Mouse (Mus musculus) myocyte (in vitro differentiated cells): ENCODE results near the gene Col4a2. TPM values are rescaled to one million over a fixed set of nuclear protein-coding genes. Genes with fewer than 3 reads are reported as not detected.

ENCODE experiments used
- H3K27me3 ChIP-seq: one replicate; pipeline ENCODE4 v1.6.1; 2011; ENCODE audit not compliant: control insufficient read depth, insufficient read depth, insufficient read length
- H3K36me3 ChIP-seq: one replicate; pipeline ENCODE4 v1.6.1; 2011; ENCODE audit not compliant: control insufficient read depth, insufficient read depth
- H3K4me2 ChIP-seq: one replicate; pipeline ENCODE4 v1.6.1; 2011; ENCODE audit warnings: low read depth, control low read depth
- H3K4me3 ChIP-seq: one replicate; pipeline ENCODE4 v1.5.1; 2011; ENCODE audit warnings: mild to moderate bottlenecking, control low read depth, moderate library complexity
- H3K79me2 ChIP-seq: one replicate; pipeline ENCODE4 v1.6.1; 2011; ENCODE audit not compliant: control insufficient read depth, insufficient read depth
- H3ac ChIP-seq: one replicate; pipeline ENCODE4 v1.6.1; 2011; ENCODE audit not compliant: control insufficient read depth, insufficient read length
- CEBPB ChIP-seq: IDR thresholded peaks from 2 replicates; pipeline ENCODE4 v1.6.1; 2011; ENCODE audit warnings: mild to moderate bottlenecking, moderate library complexity; ENCODE audit not compliant: poor library complexity, insufficient read depth, severe bottlenecking
- E2F4 ChIP-seq: IDR thresholded peaks from one replicate; pipeline ENCODE4 v1.6.1; 2011; ENCODE audit warnings: mild to moderate bottlenecking, control low read depth, moderate library complexity; ENCODE audit not compliant: insufficient read depth
- MAX ChIP-seq: IDR thresholded peaks from one replicate; pipeline ENCODE4 v1.6.1; 2011; ENCODE audit warnings: low read depth, mild to moderate bottlenecking, control low read depth
- MYOD1 ChIP-seq, 3 experiments: IDR thresholded peaks; one replicate each; pipeline ENCODE4 v1.6.1; 2011; ENCODE audit warnings: control low read depth in 2 of 3, low read depth in 2 of 3, mild to moderate bottlenecking in 2 of 3, moderate library complexity in 1 of 3; ENCODE audit not compliant: insufficient read length in 2 of 3, control insufficient read depth in 1 of 3
- MYOG ChIP-seq, 3 experiments: IDR thresholded peaks; one replicate each; pipeline ENCODE4 v1.6.1; 2011; ENCODE audit warnings: control low read depth in 2 of 3, low read depth in 2 of 3, mild to moderate bottlenecking in 2 of 3; ENCODE audit not compliant: insufficient read length in 2 of 3, control insufficient read depth in 1 of 3, insufficient read depth in 1 of 3
- POLR2A ChIP-seq: IDR thresholded peaks from one replicate; pipeline ENCODE4 v1.6.1; 2011; ENCODE audit warnings: low read depth, mild to moderate bottlenecking, control low read depth, moderate library complexity; ENCODE audit not compliant: insufficient read length
- POLR2AphosphoS2 ChIP-seq: IDR thresholded peaks from one replicate; pipeline ENCODE4 v1.6.1; 2011; ENCODE audit warnings: low read depth, control low read depth; ENCODE audit not compliant: insufficient read length
- REST ChIP-seq: IDR thresholded peaks from one replicate; pipeline ENCODE4 v1.6.1; 2011; ENCODE audit warnings: mild to moderate bottlenecking, control low read depth, moderate library complexity; ENCODE audit not compliant: insufficient read depth, insufficient read length
- SRF ChIP-seq: IDR thresholded peaks from one replicate; pipeline ENCODE4 v1.6.1; 2011; ENCODE audit warnings: low read depth; ENCODE audit not compliant: control insufficient read depth, insufficient read length
- TCF12 ChIP-seq: IDR thresholded peaks from one replicate; pipeline ENCODE4 v1.6.1; 2011; ENCODE audit warnings: mild to moderate bottlenecking, control low read depth; ENCODE audit not compliant: poor library complexity, insufficient read depth, severe bottlenecking
- TCF3 ChIP-seq: IDR thresholded peaks from one replicate; pipeline ENCODE4 v1.6.1; 2011; ENCODE audit warnings: low read depth, control low read depth; ENCODE audit not compliant: insufficient read length
- USF1 ChIP-seq: IDR thresholded peaks from one replicate; pipeline ENCODE4 v1.6.1; 2011; ENCODE audit warnings: low read depth, mild to moderate bottlenecking, control low read depth, moderate library complexity
- polyA plus RNA-seq: library from polyadenylated mRNA; unstranded; fragments of >200 nt; fragmentation: generic; extraction: Trizol; gene quantifications from one replicate; pipeline ENCODE4 v1.2.1, GENCODE M21; 2012; ENCODE audit warnings: missing spikeins

The Col4a2 gene
- polyA plus RNA-seq, 1 experiment, result 47.3 TPM

DNA sequence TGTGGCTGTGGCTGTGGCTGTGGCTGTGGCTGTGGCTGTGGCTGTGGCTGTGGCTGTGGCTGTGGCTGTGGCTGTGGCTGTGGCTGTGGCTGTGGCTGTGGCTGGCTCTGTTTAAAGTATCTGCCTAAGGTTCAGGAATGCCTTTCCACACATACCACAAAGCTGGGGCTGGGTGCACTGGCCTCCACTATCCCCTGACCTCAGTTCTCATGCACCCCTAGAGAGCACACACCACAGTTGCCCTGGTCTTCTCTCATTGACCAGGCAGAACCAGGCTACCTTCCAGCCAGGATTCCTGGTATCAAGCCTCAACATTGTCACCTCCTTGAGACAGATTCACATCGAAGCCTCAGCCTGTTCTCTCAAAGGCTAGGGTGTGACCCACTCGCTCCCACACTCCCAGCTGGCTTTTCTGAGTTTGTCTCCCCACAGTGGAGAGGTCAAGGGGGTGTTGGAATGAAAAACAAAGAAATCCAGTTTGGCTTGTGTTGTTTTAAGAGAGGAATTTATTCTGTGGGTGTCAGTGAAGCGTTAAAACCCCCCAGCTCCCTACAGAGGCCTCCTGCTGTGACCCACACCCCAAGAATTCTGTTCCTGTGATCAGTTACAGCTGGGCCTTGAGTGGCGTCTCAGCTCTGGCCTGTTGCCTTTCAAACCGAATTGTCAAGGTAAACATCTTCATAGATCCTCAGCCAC, 15.3 kb downstream of the Col4a2 start:
- Histone ChIP-seq H3K4me2 (no peak overlapping the region), H3K79me2 (peaks cover 4% of the 10 kb centered on the region), H3K27me3 (no peaks in the 10 kb centered on the region), H3ac (no peak overlapping the region), H3K4me3 (no peak overlapping the region), H3K36me3 (no peaks in the 10 kb centered on the region)
- no peak for TF ChIP-seq SRF
- no peak for TF ChIP-seq E2F4
- TF ChIP-seq REST, result no peak
- TF ChIP-seq USF1, result no peak
- TF ChIP-seq POLR2AphosphoS2, result no peak
- TF ChIP-seq MYOD1 (IDR thresholded peaks at IDR 0.05; ENCODE audit: control insufficient read depth in 1 of 3, insufficient read length in 2 of 3, low read depth in 2 of 3), result no peak
- no peak for TF ChIP-seq TCF3
- no peak for TF ChIP-seq MYOG (IDR thresholded peaks at IDR 0.05; ENCODE audit: control insufficient read depth in 1 of 3, insufficient read depth in 1 of 3, insufficient read length in 2 of 3, low read depth in 2 of 3)
- no peak for TF ChIP-seq TCF12
- TF ChIP-seq CEBPB, result no peak
- TF ChIP-seq POLR2A, result no peak
- no peak for TF ChIP-seq MAX

- H3K4me3 ChIP-seq, result no peak overlapping the region
- no peaks in the 10 kb centered on the region for H3K27me3 ChIP-seq
- no peak overlapping the region for H3ac ChIP-seq
- H3K36me3 ChIP-seq, result no peaks in the 10 kb centered on the region
- H3K4me2 ChIP-seq, result no peak overlapping the region
- TF ChIP-seq SRF (no peak), MYOD1 (IDR thresholded peaks at IDR 0.05; ENCODE audit: control insufficient read depth in 1 of 3, insufficient read length in 2 of 3, low read depth in 2 of 3) (no peak), POLR2AphosphoS2 (no peak), E2F4 (no peak), MYOG (IDR thresholded peaks at IDR 0.05; ENCODE audit: control insufficient read depth in 1 of 3, insufficient read depth in 1 of 3, insufficient read length in 2 of 3, low read depth in 2 of 3) (no peak), POLR2A (no peak), REST (no peak), TCF3 (no peak), USF1 (no peak), CEBPB (no peak), TCF12 (no peak), MAX (no peak)
- H3K79me2 ChIP-seq, result peaks cover 5% of the 10 kb centered on the region
Observed at GRCm38 (mm10) chr8:11331561-11331960, 19.0 kb downstream of the Col4a2 start.

- H3K36me3 ChIP-seq, result no peaks in the 10 kb centered on the region
- no peaks in the 10 kb centered on the region for H3K27me3 ChIP-seq
- H3K4me3 ChIP-seq, result no peak overlapping the region
- H3K79me2 ChIP-seq, result peaks cover 5% of the 10 kb centered on the region
- H3ac ChIP-seq, result no peak overlapping the region
- no peak overlapping the region for H3K4me2 ChIP-seq
- TF ChIP-seq MYOD1 (IDR thresholded peaks at IDR 0.05; ENCODE audit: control insufficient read depth in 1 of 3, insufficient read length in 2 of 3, low read depth in 2 of 3) (no peak), SRF (no peak), CEBPB (no peak), REST (no peak), E2F4 (no peak), POLR2A (no peak), TCF3 (no peak), POLR2AphosphoS2 (no peak), MAX (no peak), MYOG (IDR thresholded peaks at IDR 0.05; ENCODE audit: control insufficient read depth in 1 of 3, insufficient read depth in 1 of 3, insufficient read length in 2 of 3, low read depth in 2 of 3) (no peak), USF1 (no peak), TCF12 (no peak)
Observed at GRCm38 (mm10) chr8:11333746-11334145, 21.1 kb downstream of the Col4a2 start.

DNA sequence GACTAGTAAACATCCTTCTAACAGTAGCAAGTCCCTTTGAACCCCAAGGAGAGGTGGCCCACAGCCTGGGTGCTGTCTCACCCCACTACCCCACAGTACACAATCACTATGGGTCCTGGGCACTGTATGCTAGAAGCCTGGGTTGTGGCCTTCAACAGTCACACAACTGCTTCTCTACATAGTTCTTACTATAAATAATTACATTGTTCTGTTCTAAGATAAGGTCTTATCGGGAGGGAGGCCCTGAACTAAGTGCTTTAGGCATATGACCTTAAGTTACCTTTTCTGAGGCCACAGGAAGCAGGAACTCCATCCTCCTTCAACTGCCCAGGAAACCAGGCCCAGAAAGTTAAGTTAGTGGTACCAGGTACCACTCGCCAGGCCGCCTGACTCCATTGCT, 21.9 kb downstream of the Col4a2 start:
- H3K4me2 ChIP-seq, result no peak overlapping the region
- H3K4me3 ChIP-seq, result no peak overlapping the region
- no peak overlapping the region for H3ac ChIP-seq
- H3K27me3 ChIP-seq, result no peaks in the 10 kb centered on the region
- peaks cover 5% of the 10 kb centered on the region for H3K79me2 ChIP-seq
- H3K36me3 ChIP-seq, result no peaks in the 10 kb centered on the region
- TF ChIP-seq MYOG (IDR thresholded peaks at IDR 0.05; ENCODE audit: control insufficient read depth in 1 of 3, insufficient read depth in 1 of 3, insufficient read length in 2 of 3, low read depth in 2 of 3), result no peak
- no peak for TF ChIP-seq E2F4
- no peak for TF ChIP-seq USF1

DNA sequence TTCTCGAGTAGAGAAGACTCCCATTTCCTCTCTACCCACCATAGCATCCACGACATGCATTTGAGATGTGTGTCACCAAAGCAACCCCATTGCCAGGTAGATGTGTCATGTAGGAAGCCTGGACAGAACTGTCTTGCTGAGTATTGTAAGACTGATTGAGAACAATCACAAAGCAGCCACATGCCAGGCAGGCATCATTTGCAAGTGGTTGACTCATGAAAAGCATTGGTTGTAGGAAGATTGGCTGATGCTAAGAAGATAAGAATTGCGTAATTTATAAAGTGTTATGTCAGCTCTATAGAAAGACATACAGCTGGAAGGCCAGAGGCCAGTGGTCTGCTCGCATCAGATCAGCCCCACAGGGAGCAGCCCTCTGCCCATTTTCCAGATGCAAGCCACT, 22.6 kb downstream of the Col4a2 start:
- Histone ChIP-seq H3K4me2 (no peak overlapping the region), H3K4me3 (no peak overlapping the region), H3ac (no peak overlapping the region), H3K79me2 (peaks cover 5% of the 10 kb centered on the region), H3K27me3 (no peaks in the 10 kb centered on the region), H3K36me3 (no peaks in the 10 kb centered on the region)
- TF ChIP-seq TCF12 (no peak), SRF (no peak), MAX (no peak), MYOD1 (IDR thresholded peaks at IDR 0.05; ENCODE audit: control insufficient read depth in 1 of 3, insufficient read length in 2 of 3, low read depth in 2 of 3) (no peak), TCF3 (no peak), USF1 (no peak), POLR2A (no peak), MYOG (IDR thresholded peaks at IDR 0.05; ENCODE audit: control insufficient read depth in 1 of 3, insufficient read depth in 1 of 3, insufficient read length in 2 of 3, low read depth in 2 of 3) (no peak), E2F4 (no peak), REST (no peak), CEBPB (no peak), POLR2AphosphoS2 (no peak)
